Mouse (Mus musculus) forebrain, embryonic 16.5 days (tissue): ENCODE data around the gene Fbln2. TPM values are rescaled to one million over a fixed set of nuclear protein-coding genes. Genes with fewer than 3 reads are reported as not detected.

Source experiments
- ATAC-seq: fragments of 200-750 bp; cut with Nextera tagmentation; 2 replicates; pipeline ENCODE4 v1.8.0; 2017; ENCODE audit warnings: mild to moderate bottlenecking, moderate library complexity
- H3K27ac ChIP-seq: fragments of 300-500 bp; sonication (generic); 2 replicates; pipeline ENCODE4 v1.5.1; 2014; ENCODE audit warnings: low read length, control low read depth
- H3K27me3 ChIP-seq: fragments of 300-500 bp; sonication (generic); replicated peaks from 2 replicates; pipeline ENCODE4 v1.6.1; 2014; ENCODE audit warnings: low read length; ENCODE audit not compliant: control insufficient read depth, insufficient read depth
- H3K36me3 ChIP-seq: fragments of 300-500 bp; sonication (generic); 2 replicates; pipeline ENCODE4 v1.6.1; 2014; ENCODE audit not compliant: control insufficient read depth, insufficient read depth
- H3K4me1 ChIP-seq: fragments of 300-500 bp; sonication (generic); replicated peaks from 2 replicates; pipeline ENCODE4 v1.6.1; 2014; ENCODE audit warnings: low read length; ENCODE audit not compliant: control insufficient read depth, insufficient read depth
- H3K4me2 ChIP-seq: fragments of 300-500 bp; sonication (generic); 2 replicates; pipeline ENCODE4 v1.6.1; 2014; ENCODE audit warnings: mild to moderate bottlenecking, low read length, control low read depth
- H3K4me3 ChIP-seq: fragments of 300-500 bp; sonication (generic); replicated peaks from 2 replicates; pipeline ENCODE4 v1.5.1; 2014; ENCODE audit warnings: mild to moderate bottlenecking, low read length, control low read depth
- H3K9ac ChIP-seq: fragments of 300-500 bp; sonication (generic); replicated peaks from 2 replicates; pipeline ENCODE4 v1.6.1; 2014; ENCODE audit warnings: low read depth, low read length, control low read depth
- H3K9me3 ChIP-seq: fragments of 300-500 bp; sonication (generic); 2 replicates; pipeline ENCODE4 v1.6.1; 2016; ENCODE audit warnings: low read length; ENCODE audit not compliant: control insufficient read depth
- WGBS: fragments of 180-500 bp; shearing (Covaris S2); extraction: QIAGEN DNeasy Blood & Tissue Kit; methylation state at CpG from one replicate; pipeline ENCODE4 v1.1.7; 2014; 5-methylcytosine and 5-hydroxymethylcytosine counted together
- polyA plus RNA-seq: library from polyadenylated mRNA; unstranded; fragments of >200 nt; fragmentation: Nextera tagmentation; extraction: Ambion mirVana; gene quantifications from 2 replicates; pipeline ENCODE4 v1.2.1, GENCODE M21; 2015

Gene Fbln2
- polyA plus RNA-seq, 1 experiment from 2014 or later = 17.6 TPM

DNA sequence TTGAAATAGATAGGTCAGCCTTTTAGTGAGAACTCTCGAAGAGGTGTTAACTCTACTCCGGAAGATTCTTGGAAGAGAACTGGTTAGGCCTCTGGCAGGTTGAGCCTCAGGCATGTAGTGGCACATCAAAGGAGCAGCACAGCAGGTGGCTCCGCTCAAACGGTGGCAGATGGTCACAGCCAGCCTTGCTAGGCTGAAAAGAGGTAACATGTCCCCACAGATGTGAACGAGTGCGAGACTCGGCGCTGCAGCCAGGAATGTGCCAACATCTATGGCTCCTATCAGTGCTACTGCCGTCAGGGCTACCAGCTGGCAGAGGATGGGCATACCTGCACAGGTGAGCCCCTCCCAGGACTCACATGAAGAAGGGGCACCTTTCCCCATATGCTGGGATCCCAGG lies 56.1 kb downstream of the Fbln2 start:
- Histone ChIP-seq H3K27me3 (no peaks in the 10 kb centered on the region), H3K27ac (no peak overlapping the region), H3K9ac (no peak overlapping the region), H3K9me3 (no peaks in the 10 kb centered on the region), H3K4me1 (peaks cover 9% of the 10 kb centered on the region), H3K4me2 (no peak overlapping the region), H3K4me3 (no peak overlapping the region), H3K36me3 (no peaks in the 10 kb centered on the region)
- WGBS = 51% methylated on average over 9 of the region's 9 CpGs
- no peak for ATAC-seq

DNA sequence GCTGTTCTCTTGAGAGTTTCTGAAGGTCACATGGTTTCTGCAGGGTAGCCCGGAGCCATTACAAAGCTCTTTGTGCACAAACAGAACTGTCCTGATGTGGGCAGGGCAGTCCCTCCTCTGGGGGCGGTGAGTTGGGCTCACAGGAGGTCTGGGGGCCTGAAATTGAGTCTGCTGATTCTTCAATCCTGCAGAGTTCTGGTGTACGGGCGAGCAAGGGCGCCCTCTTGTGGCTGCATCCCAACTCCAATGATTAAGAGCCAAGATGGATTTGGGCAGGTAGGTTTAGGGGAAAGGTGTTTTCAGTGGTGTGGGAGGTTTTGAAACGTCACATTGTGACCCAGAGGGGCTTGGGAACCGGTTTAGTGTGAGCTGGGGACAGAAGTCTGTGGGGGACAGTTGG lies 65.3 kb downstream of the Fbln2 start:
- Histone ChIP-seq H3K9me3 (no peaks in the 10 kb centered on the region), H3K36me3 (no peaks in the 10 kb centered on the region), H3K27me3 (no peaks in the 10 kb centered on the region), H3K27ac (peak overlapping the region; percentile 65; the same call in 1 of the 2 replicates), H3K9ac (no peak overlapping the region), H3K4me1 (peaks cover 13% of the 10 kb centered on the region), H3K4me2 (no peak overlapping the region), H3K4me3 (no peak overlapping the region)
- 1% methylated on average over 7 of the region's 7 CpGs for WGBS
- no peak for ATAC-seq

DNA sequence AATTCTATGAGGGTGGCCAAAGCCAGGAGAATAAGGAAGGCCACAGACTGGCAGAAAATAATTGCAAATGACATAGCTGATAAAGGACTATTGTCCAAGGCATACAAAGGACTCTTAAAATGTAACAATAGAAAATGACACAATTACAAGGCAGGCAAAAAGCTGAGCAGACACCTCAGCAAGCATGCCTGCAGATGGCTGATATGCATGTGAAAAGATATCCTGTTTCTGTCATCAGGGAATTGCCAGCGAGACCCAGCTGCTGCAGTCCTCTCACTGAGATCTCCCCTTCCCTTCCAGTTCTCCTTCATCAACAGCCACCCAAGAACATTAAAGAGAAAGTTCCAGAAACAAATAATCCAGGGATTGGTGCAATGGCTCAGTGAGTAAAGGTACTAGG lies 66.0 kb downstream of the Fbln2 start:
- H3K4me2 ChIP-seq = no peak overlapping the region
- no peak overlapping the region for H3K9ac ChIP-seq
- no peaks in the 10 kb centered on the region for H3K36me3 ChIP-seq
- WGBS = 13% methylated on average over 1 of the region's 1 CpGs
- no peaks in the 10 kb centered on the region for H3K27me3 ChIP-seq
- H3K4me3 ChIP-seq = no peak overlapping the region
- H3K4me1 ChIP-seq = peaks cover 13% of the 10 kb centered on the region
- peak overlapping the region; percentile 65 for H3K27ac ChIP-seq
- ATAC-seq = no peak
- H3K9me3 ChIP-seq = no peaks in the 10 kb centered on the region

DNA sequence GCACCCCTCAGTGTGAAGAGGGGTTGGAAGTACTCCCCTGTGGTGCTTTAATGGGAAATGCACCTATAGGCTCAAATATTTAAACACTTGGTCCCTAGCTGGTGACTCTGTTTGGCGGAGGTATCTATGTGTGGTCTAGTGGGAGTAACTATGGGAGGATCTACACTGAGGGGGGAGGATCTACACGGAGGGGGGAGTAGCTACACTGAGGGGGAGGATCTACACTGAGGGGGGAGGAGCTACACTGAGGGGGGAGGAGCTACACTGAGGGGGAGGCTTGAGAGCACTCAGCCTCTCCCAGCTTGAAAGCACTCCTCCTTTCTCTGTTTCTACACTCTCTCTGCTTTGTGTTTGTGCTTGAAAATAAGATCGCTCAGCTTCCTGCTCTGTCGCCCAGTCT lies 67.2 kb downstream of the Fbln2 start:
- Histone ChIP-seq H3K27me3 (no peaks in the 10 kb centered on the region), H3K4me1 (peaks cover 18% of the 10 kb centered on the region), H3K27ac (no peak overlapping the region), H3K4me2 (no peak overlapping the region), H3K9me3 (no peaks in the 10 kb centered on the region), H3K9ac (no peak overlapping the region), H3K4me3 (no peak overlapping the region), H3K36me3 (no peaks in the 10 kb centered on the region)
- 35% methylated on average over 4 of the region's 4 CpGs for WGBS
- ATAC-seq = no peak

DNA sequence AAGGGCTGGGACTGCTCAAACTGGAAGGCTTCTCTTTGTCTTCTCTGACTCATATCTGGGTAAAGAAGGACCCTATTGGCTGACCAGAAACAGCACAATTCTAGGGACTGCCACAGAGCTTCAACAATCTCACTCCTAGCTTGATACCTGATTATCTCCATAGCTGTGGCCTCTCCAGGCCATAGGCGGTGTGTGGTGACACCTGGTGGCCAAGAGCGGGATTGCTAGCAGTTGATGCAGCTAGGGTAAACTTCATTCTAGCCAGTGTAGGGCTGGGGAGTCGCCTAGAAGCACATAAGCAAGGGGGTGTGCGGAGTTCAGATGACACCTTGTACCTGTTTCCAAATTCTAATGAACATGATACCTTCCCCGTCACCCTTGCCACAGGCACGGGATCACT lies 69.0 kb downstream of the Fbln2 start:
- 1% methylated on average over 6 of the region's 6 CpGs for WGBS
- H3K9ac ChIP-seq = no peak overlapping the region
- H3K4me3 ChIP-seq = no peak overlapping the region
- H3K27ac ChIP-seq = no peak overlapping the region
- H3K4me2 ChIP-seq = no peak overlapping the region
- H3K9me3 ChIP-seq = no peaks in the 10 kb centered on the region
- peak; percentile 30 for ATAC-seq
- no peaks in the 10 kb centered on the region for H3K27me3 ChIP-seq
- H3K36me3 ChIP-seq = no peaks in the 10 kb centered on the region
- peaks cover 35% of the 10 kb centered on the region for H3K4me1 ChIP-seq

DNA sequence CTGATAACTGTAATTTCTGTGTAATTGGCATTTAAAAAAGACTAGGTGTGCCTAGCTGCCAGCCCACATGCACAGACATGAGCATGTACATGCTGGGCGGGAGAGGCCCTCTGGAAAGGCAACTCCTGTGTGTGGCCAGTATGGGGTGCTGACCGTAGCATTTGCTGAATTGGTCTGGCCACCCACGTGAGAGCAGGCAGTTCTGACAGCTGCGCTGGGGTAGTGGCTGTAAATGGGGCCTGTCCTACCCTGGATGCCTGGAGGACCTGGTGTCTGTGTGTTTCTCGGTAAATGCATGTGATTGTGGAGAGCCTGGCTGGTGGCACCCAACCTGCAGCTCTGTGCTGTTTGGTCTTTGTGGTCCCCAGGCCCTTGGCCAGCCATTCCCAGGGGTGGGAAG lies 69.5 kb downstream of the Fbln2 start:
- Histone ChIP-seq H3K9ac (no peak overlapping the region), H3K27ac (no peak overlapping the region), H3K4me3 (no peak overlapping the region), H3K27me3 (no peaks in the 10 kb centered on the region), H3K4me2 (no peak overlapping the region), H3K36me3 (no peaks in the 10 kb centered on the region), H3K9me3 (no peaks in the 10 kb centered on the region), H3K4me1 (peaks cover 40% of the 10 kb centered on the region)
- ATAC-seq = no peak
- 48% methylated on average over 5 of the region's 5 CpGs for WGBS

DNA sequence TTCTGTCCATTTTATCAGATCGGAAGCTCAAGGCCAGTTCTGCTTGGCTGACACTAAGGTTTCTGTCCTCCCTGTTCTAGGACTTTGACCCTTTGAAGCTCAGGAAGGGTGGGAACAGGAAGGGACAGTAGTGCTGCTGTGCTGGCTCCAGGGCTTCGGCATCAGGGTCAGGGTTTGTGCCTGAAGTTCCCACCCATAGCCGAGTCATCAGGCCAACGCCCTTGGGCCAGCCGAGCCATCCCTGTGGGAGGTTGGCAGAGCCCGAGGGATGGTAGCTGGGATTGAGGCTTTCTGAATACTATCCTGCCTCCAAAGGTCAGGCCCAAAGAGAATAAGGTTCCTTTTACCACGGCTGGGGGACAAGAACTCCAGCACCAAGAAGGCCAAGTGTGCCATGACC lies 70.8 kb downstream of the Fbln2 start:
- Histone ChIP-seq H3K4me1 (peaks cover 45% of the 10 kb centered on the region), H3K36me3 (no peaks in the 10 kb centered on the region), H3K27me3 (no peaks in the 10 kb centered on the region), H3K9ac (no peak overlapping the region), H3K4me2 (no peak overlapping the region), H3K4me3 (no peak overlapping the region), H3K9me3 (no peaks in the 10 kb centered on the region), H3K27ac (no peak overlapping the region)
- ATAC-seq = no peak
- WGBS = 81% methylated on average over 7 of the region's 7 CpGs

DNA sequence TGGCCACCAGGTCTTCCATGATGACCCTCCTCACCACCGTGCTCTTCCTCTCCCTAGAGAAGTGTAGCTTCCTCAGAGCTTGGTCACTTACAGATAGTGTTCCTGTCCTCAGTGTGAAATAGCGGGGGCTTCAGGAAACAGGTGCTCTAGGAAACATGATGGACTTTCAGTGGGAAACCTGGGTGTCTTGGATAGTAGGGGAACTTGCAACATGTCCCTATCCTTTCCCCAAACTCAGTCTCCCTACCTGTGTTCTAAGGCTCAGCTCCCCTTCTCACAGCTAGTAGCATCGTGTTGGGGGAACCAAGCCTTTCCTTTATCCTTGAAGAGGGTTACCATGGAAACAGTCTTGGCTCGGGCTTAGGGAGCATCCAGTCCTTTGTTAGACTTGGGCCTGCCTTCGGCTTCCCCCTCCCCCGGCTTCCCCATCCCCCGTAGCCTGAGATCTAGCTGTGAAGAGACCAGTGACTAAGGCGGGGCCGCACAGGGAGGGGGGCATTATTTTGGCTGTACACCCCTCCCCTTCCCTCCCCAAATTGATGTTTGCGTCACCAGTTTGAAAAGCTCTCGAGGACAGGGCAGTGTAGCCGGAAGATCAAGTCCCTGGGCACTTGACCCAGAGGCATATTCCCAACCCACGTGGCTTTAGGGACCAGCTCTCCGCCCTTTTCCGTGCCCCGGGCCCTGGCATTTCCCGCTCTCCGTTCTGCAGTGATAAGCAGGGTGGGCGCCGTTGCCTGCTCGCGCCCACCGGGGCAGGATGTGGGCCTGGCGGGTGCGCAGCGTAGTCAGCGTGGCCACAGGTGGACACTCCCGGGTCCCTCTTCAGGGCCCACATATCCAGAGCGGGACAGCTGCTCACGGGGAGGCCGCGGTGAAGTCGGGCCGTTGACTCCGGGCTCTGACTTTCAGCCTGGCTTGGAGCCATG lies 72.5 kb downstream of the Fbln2 start:
- Histone ChIP-seq H3K27ac (peak overlapping the region; percentile 87), H3K27me3 (no peaks in the 10 kb centered on the region), H3K4me1 (peaks cover 43% of the 10 kb centered on the region), H3K36me3 (no peaks in the 10 kb centered on the region), H3K9ac (peak overlapping the region; percentile 74), H3K9me3 (no peaks in the 10 kb centered on the region), H3K4me2 (peak overlapping the region; percentile 87), H3K4me3 (peak overlapping the region; percentile 40)
- WGBS = 1% methylated on average over 35 of the region's 35 CpGs
- peak; percentile 75 for ATAC-seq

DNA sequence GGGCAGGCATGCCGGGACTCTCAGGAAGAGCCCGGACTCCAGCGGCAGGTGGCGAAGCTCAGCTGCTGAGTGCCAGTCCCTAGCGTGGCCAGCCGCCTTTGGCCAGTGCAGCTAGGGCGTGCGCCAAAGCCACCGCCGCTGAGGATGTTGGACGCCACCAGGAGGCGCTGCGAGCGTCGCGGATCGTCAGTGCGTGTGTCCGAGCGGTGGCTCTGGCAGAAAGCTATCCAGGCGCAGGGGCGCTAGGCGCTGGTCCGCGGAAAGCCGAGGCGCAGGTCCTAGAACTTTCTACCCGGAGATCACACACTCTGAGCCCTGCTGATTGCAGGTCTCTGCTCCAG lies 73.2 kb downstream of the Fbln2 start:
- Histone ChIP-seq H3K9ac (peak overlapping the region; percentile 74), H3K27me3 (no peaks in the 10 kb centered on the region), H3K4me2 (peak overlapping the region; percentile 87), H3K27ac (peak overlapping the region; percentile 87), H3K36me3 (no peaks in the 10 kb centered on the region), H3K9me3 (no peaks in the 10 kb centered on the region), H3K4me3 (peak overlapping the region; percentile 40), H3K4me1 (peaks cover 43% of the 10 kb centered on the region)
- under 1% methylated on average over 28 of the region's 28 CpGs for WGBS
- ATAC-seq = peak; percentile 54
